Mouse (Mus musculus): ENCODE measurements around the gene Cpd.
"Not testable (repeated sequence)": the region's sequence is repeated elsewhere in the genome, so short reads cannot be mapped to it uniquely, and the experiment has no call there.

Gene Cpd

GRCm38 (mm10) chr11:76846011-76846877 is 574 bp downstream of the Cpd start:
- peak; percentile 30 for DNase-seq (ENCODE audit: low spot score)

GRCm38 (mm10) chr11:76845275-76845980 is 1.4 kb downstream of the Cpd start:
- DNase-seq (ENCODE audit: low spot score), result peak; percentile 32

GRCm38 (mm10) chr11:76838573-76838972 is 8.2 kb downstream of the Cpd start:
- no peak for DNase-seq (ENCODE audit: low spot score)

- DNase-seq (ENCODE audit: low spot score), result no peak
These were observed 10.5 kb downstream of the Cpd start for GRCm38 (mm10) chr11:76836317-76836716.

- DNase-seq (ENCODE audit: low spot score), result no peak
These were observed 10.9 kb downstream of the Cpd start for GRCm38 (mm10) chr11:76835868-76836267.

GRCm38 (mm10) chr11:76834665-76835064 is 12.2 kb downstream of the Cpd start:
- no peak for DNase-seq (ENCODE audit: low spot score)

- DNase-seq (ENCODE audit: low spot score), result no peak
These were observed 21.9 kb downstream of the Cpd start for GRCm38 (mm10) chr11:76824885-76825265.

GRCm38 (mm10) chr11:76824238-76824884 is 22.5 kb downstream of the Cpd start:
- DNase-seq (ENCODE audit: low spot score), result no peak

GRCm38 (mm10) chr11:76823641-76824040 is 23.2 kb downstream of the Cpd start:
- DNase-seq (ENCODE audit: low spot score), result no peak

- DNase-seq (ENCODE audit: low spot score), result no peak
These were observed 25.5 kb downstream of the Cpd start for GRCm38 (mm10) chr11:76821353-76821752.

GRCm38 (mm10) chr11:76817664-76818063 is 29.2 kb downstream of the Cpd start:
- DNase-seq (ENCODE audit: low spot score), result no peak

- DNase-seq (ENCODE audit: low spot score), result no peak
These were observed 35.9 kb downstream of the Cpd start for GRCm38 (mm10) chr11:76810706-76811495.

GRCm38 (mm10) chr11:76809450-76809849 is 37.4 kb downstream of the Cpd start:
- no peak for DNase-seq (ENCODE audit: low spot score)

- no peak for DNase-seq (ENCODE audit: low spot score)
These were observed 38.3 kb downstream of the Cpd start for GRCm38 (mm10) chr11:76808550-76808949.

GRCm38 (mm10) chr11:76807007-76807679 is 39.7 kb downstream of the Cpd start:
- no peak for DNase-seq (ENCODE audit: low spot score)

GRCm38 (mm10) chr11:76806026-76806425 is 40.8 kb downstream of the Cpd start:
- no peak for DNase-seq (ENCODE audit: low spot score)

- DNase-seq (ENCODE audit: low spot score), result not testable (repeated sequence)
These were observed 41.7 kb downstream of the Cpd start for GRCm38 (mm10) chr11:76805072-76805471.

- DNase-seq (ENCODE audit: low spot score), result no peak
These were observed 43.6 kb downstream of the Cpd start for GRCm38 (mm10) chr11:76803266-76803665.

- no peak for DNase-seq (ENCODE audit: low spot score)
These were observed 49.6 kb downstream of the Cpd start for GRCm38 (mm10) chr11:76797236-76797635.

- no peak for DNase-seq (ENCODE audit: low spot score)
These were observed 51.5 kb downstream of the Cpd start for GRCm38 (mm10) chr11:76795326-76795725.

- DNase-seq (ENCODE audit: low spot score), result no peak
These were observed 55.5 kb downstream of the Cpd start for GRCm38 (mm10) chr11:76791331-76791730.

Data from embryo, embryonic 10.5 days (tissue).